Mouse (Mus musculus) spleen, adult 2 months (tissue): ENCODE results near the gene Itch.

Experiments
- CTCF ChIP-seq: fragments of 200-500 bp; IDR thresholded peaks from 2 replicates; pipeline ENCODE4 v1.5.1; 2011; ENCODE audit warnings: mild to moderate bottlenecking, inconsistent platforms; ENCODE audit not compliant: insufficient read depth, insufficient read length, insufficient replicate concordance; ENCODE audit errors: extremely low read depth
- POLR2A ChIP-seq: fragments of 200-500 bp; IDR thresholded peaks from 2 replicates; pipeline ENCODE4 v1.6.1; 2011; ENCODE audit warnings: low read depth, low read length, inconsistent platforms

- TF ChIP-seq CTCF (no peak), POLR2A (no peak)
Measured at GRCm38 (mm10) chr2:155086328-155086727, 47.0 kb upstream of the Itch start.
